Mouse (Mus musculus) heart, embryonic 15.5 days (tissue): ENCODE measurements at regions not wholly inside any gene's neighbourhood (a gene's known extent, or its start where the extent isn't known, plus 50 kb on each side); places are given as distances from the start of the nearest gene placed in this dataset.
A peak's percentile ranks its signal among the peaks of the same experiment; 100 is the strongest.

Source experiments
- ATAC-seq: fragments of 200-750 bp; cut with Nextera tagmentation; replicated peaks from 2 replicates; pipeline ENCODE4 v1.8.0; 2017; ENCODE audit warnings: low read depth, moderate TSS enrichment; ENCODE audit not compliant: insufficient number of reproducible peaks, insufficient read depth, low FRiP score
- H3K27ac ChIP-seq: fragments of 300-500 bp; sonication (generic); 2 replicates; pipeline ENCODE4 v1.5.1; 2015; ENCODE audit warnings: mild to moderate bottlenecking, inconsistent platforms
- H3K27me3 ChIP-seq: fragments of 300-500 bp; sonication (generic); 2 replicates; pipeline ENCODE4 v1.6.1; 2015; ENCODE audit warnings: inconsistent platforms
- H3K36me3 ChIP-seq: fragments of 300-500 bp; sonication (generic); 2 replicates; pipeline ENCODE4 v1.6.1; 2015; ENCODE audit warnings: mild to moderate bottlenecking, inconsistent platforms
- H3K4me1 ChIP-seq: fragments of 300-500 bp; sonication (generic); replicated peaks from 2 replicates; pipeline ENCODE4 v1.6.1; 2015; ENCODE audit warnings: inconsistent platforms
- H3K4me2 ChIP-seq: fragments of 300-500 bp; sonication (generic); 2 replicates; pipeline ENCODE4 v1.6.1; 2015; ENCODE audit warnings: inconsistent platforms, mild to moderate bottlenecking, moderate library complexity
- H3K4me3 ChIP-seq: fragments of 300-500 bp; sonication (generic); 2 replicates; pipeline ENCODE4 v1.5.1; 2015; ENCODE audit warnings: mild to moderate bottlenecking, inconsistent platforms
- H3K9ac ChIP-seq: fragments of 300-500 bp; sonication (generic); 2 replicates; pipeline ENCODE4 v1.6.1; 2015; ENCODE audit warnings: mild to moderate bottlenecking, inconsistent platforms
- H3K9me3 ChIP-seq: fragments of 300-500 bp; sonication (generic); replicated peaks from 2 replicates; pipeline ENCODE4 v1.6.1; 2016; ENCODE audit warnings: inconsistent platforms
- WGBS: fragments of 180-500 bp; shearing (Covaris S2); methylation state at CpG from one replicate; pipeline ENCODE4 v1.1.7; 2015; ENCODE audit warnings: mixed read lengths; 5-methylcytosine and 5-hydroxymethylcytosine counted together

DNA sequence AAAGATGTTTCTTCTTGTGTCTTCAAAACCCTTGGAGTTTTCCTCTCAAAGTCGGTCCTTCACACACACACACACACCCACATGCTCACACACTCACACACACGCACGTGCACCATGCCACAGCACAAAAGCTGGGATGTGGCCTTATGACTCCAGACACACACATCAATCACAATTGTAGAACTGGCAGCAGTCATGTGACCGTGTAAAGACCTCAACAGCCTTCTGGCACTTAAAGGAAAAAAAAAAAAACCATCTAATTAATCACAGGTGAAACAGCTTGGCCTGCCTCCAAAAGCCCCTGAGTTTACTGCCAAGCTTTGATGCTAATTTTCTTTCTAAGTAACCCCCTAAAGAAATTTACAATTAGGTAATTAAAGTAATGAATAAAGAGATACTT lies 147.1 kb downstream of the Gm45692 start:
- Histone ChIP-seq H3K9ac (no peak overlapping the region), H3K27ac (no peak overlapping the region), H3K27me3 (no peaks in the 10 kb centered on the region), H3K9me3 (no peaks in the 10 kb centered on the region), H3K4me2 (no peak overlapping the region), H3K36me3 (no peaks in the 10 kb centered on the region), H3K4me3 (no peak overlapping the region), H3K4me1 (no peaks in the 10 kb centered on the region)
- WGBS: 67% methylated on average over 4 of the region's 4 CpGs
- ATAC-seq: no peak

DNA sequence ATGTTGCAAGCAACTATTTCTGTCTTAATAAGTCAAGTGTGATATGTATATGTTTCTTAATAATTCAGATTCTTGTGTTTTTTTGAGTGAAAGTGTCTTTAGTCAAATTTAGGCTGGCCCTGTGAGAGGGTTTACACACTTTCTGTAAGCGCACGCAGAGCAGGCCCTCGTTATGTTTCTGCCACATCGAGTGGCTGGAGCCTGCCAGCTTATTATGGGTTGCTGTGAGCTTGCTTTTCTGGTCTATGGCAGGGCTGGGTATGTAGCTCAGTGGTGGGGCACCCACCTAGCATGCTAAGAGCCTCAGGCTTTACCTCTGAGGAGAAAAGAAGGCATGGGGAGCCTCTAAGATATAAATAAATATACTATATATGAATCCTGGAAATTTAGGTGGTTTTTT lies 148.2 kb downstream of the Gm45692 start:
- Histone ChIP-seq H3K9me3 (no peaks in the 10 kb centered on the region), H3K9ac (no peak overlapping the region), H3K4me3 (no peak overlapping the region), H3K27me3 (0 out of 2 replicates have a peak, but pooled peaks cover 2% of the 10 kb centered on the region), H3K4me1 (no peaks in the 10 kb centered on the region), H3K4me2 (no peak overlapping the region), H3K27ac (no peak overlapping the region), H3K36me3 (no peaks in the 10 kb centered on the region)
- no peak for ATAC-seq
- WGBS: 78% methylated on average over 4 of the region's 4 CpGs

DNA sequence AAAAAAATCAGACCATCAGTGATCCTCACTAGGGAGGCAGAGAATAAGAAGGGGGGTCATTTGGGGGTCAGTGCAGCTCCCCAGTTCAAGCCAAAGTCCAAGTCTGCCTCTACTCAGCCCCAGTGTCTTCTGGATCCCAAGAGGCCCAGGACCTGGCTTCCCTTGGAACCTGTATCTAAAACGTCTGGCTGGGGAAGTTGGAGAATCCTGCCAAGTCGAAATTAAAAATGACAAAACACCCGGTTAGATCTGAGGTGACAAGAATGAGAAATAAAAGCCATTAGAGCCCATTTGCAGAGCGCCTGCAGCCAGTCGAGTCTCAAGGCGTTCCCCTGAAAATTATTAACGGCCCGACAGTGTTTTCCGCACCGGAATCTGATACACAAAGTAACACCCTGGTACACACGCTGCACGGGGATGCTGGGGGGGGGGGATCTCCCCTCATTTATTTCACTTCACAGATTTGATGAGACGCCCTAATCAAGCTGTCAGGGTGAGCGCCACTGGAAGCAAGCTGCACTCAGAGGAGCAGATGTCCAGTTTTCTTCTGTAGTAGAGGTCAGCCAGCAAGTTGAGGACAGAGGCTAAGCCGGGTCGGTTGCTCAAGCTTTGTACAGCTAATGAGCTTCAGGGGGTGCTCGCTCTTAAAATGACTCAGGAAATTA lies 149.5 kb downstream of the Gm45692 start:
- WGBS: 65% methylated on average over 17 of the region's 17 CpGs
- Histone ChIP-seq H3K36me3 (no peaks in the 10 kb centered on the region), H3K4me1 (peaks cover 4% of the 10 kb centered on the region), H3K9me3 (no peaks in the 10 kb centered on the region), H3K4me2 (no peak overlapping the region), H3K27ac (no peak overlapping the region), H3K4me3 (no peak overlapping the region), H3K27me3 (0 out of 2 replicates have a peak, but pooled peaks cover 2% of the 10 kb centered on the region), H3K9ac (no peak overlapping the region)
- ATAC-seq: no peak

DNA sequence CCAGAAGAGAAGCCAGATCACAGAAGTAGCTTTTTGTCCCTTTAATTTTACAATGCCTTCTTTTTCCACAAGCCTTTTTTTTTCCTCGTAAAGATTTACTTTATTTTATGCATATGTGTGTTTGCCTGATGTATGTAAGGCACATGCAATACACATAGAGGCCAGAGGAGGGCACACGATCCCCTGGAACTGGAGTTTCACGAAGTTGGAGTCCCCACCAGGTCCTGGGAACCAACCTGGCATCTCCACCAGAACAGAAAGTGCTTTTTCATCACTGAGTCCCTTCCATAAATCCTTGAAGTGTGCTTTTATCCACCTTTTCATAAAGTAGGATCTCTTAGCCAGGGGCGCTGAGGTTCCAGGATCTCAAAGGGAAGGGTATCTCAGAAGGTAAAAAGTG lies 152.8 kb downstream of the Gm45692 start:
- Histone ChIP-seq H3K27me3 (peaks cover 25% of the 10 kb centered on the region), H3K4me2 (no peak overlapping the region), H3K4me3 (no peak overlapping the region), H3K4me1 (peaks cover 4% of the 10 kb centered on the region), H3K36me3 (no peaks in the 10 kb centered on the region), H3K27ac (no peak overlapping the region), H3K9ac (no peak overlapping the region), H3K9me3 (no peaks in the 10 kb centered on the region)
- no peak for ATAC-seq
- WGBS: 35% methylated on average over 4 of the region's 4 CpGs

DNA sequence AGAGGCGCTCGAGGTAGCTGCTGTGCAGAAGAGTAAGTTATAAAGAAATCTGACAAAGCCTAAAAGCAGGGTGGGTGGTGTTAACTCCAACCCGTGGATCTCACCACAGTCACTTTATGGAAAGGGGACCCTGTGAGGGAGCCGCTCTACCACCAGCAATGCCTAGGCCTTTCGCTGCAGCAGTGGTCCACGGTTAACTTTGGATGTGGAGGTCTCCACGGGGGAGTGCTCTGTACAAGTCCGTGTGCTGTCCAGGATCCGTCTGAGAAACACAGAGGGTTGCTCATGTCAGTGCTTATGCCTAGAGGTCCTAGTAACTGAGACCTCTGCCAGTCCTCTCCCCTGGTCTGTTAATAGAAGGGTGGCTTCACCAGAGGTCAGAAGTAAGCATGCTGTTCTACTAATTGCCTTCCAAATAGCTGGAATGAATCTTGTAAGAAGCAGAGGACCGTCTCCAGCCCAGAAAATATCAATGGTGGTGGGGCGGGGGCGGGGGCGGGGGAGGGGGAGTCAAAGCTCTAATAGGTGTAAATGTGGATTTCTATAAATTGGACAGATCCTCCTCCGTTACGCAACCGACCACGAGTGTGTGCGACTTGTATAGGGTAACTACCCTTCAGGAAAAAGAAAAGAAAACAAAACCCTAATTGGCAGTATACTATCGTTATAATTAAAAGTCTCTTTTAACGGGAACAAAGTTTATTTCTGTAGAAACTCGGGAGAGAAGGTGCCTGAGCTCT lies 153.5 kb downstream of the Gm45692 start:
- peaks cover 4% of the 10 kb centered on the region for H3K4me1 ChIP-seq
- WGBS: 33% methylated on average over 21 of the region's 21 CpGs
- peaks cover 25% of the 10 kb centered on the region for H3K27me3 ChIP-seq
- no peak overlapping the region for H3K27ac ChIP-seq
- H3K4me3 ChIP-seq: peak overlapping the region; percentile 20
- H3K9me3 ChIP-seq: no peaks in the 10 kb centered on the region
- H3K36me3 ChIP-seq: no peaks in the 10 kb centered on the region
- H3K9ac ChIP-seq: no peak overlapping the region
- no peak for ATAC-seq
- peak overlapping the region; percentile 49 for H3K4me2 ChIP-seq

DNA sequence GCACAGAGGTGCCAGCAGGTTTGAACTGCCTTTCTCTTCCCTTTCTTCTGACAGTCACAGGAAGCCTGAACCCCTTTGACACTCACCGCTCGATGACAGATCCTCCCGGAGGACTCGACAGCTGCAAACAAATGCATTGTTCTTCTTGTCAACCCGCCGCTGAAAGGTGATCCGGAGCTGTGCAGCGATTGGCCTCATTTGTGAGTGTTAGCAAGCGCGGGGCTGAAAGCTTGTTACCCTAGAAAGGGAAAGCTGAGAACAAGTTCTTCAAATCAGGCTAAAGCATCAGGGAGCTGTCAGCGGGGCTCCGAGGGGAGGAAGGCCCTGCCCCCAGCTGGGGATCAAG lies 154.1 kb downstream of the Gm45692 start:
- Histone ChIP-seq H3K9me3 (no peaks in the 10 kb centered on the region), H3K27me3 (peaks cover 25% of the 10 kb centered on the region), H3K27ac (no peak overlapping the region), H3K36me3 (no peaks in the 10 kb centered on the region), H3K4me2 (peak overlapping the region; percentile 49), H3K9ac (no peak overlapping the region), H3K4me1 (peaks cover 4% of the 10 kb centered on the region), H3K4me3 (peak overlapping the region; percentile 20)
- WGBS: under 1% methylated on average over 12 of the region's 12 CpGs
- ATAC-seq: no peak; the same call in 1 of the 2 replicates

DNA sequence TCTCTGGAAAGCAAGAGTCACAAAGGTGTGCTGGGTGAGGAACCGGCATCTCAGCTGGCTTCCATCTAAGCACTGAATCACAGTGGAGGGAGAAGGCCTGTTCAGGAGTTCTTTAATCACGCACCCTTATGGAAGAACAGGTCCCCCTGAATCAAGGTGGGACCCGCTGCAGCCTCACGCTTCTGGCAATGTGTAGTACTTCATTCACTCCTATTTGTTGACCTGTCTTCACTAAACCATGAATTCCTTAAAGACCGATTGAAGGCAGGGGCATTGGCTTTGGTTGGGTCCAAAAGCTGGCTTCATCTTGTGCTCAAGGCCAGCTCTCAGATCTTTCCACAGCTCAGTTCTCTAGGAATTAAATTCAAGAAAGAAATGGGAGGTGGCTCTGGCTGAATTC lies 154.5 kb downstream of the Gm45692 start:
- Histone ChIP-seq H3K9me3 (no peaks in the 10 kb centered on the region), H3K4me2 (peak overlapping the region; percentile 49), H3K36me3 (no peaks in the 10 kb centered on the region), H3K9ac (no peak overlapping the region), H3K4me1 (peaks cover 4% of the 10 kb centered on the region), H3K4me3 (peak overlapping the region; percentile 20), H3K27me3 (peaks cover 25% of the 10 kb centered on the region), H3K27ac (no peak overlapping the region)
- WGBS: 37% methylated on average over 5 of the region's 5 CpGs
- no peak for ATAC-seq

DNA sequence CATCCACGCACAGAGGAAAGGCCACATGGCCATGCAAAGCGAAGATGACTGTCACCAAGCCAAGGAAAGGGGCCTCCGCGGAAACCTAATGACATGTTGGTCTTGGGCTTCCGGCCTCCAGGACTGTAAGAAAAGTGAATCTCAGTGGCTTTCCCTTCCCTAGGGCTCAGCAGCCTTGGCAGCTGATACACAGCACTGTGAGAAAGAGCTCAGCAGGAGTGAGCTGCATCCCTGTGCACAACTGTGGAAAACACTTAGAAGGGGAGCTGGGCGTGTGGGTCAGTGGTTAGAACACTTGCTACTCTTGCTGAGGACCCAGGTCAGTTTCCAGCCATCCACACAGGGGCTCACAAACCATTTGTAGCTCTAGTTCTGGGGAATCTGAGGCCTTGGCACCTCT lies 155.1 kb downstream of the Gm45692 start:
- Histone ChIP-seq H3K36me3 (no peaks in the 10 kb centered on the region), H3K27me3 (peaks cover 25% of the 10 kb centered on the region), H3K9me3 (no peaks in the 10 kb centered on the region), H3K9ac (no peak overlapping the region), H3K4me2 (no peak overlapping the region), H3K4me3 (no peak overlapping the region), H3K27ac (no peak overlapping the region), H3K4me1 (peaks cover 4% of the 10 kb centered on the region)
- WGBS: 86% methylated on average over 6 of the region's 6 CpGs
- ATAC-seq: no peak

DNA sequence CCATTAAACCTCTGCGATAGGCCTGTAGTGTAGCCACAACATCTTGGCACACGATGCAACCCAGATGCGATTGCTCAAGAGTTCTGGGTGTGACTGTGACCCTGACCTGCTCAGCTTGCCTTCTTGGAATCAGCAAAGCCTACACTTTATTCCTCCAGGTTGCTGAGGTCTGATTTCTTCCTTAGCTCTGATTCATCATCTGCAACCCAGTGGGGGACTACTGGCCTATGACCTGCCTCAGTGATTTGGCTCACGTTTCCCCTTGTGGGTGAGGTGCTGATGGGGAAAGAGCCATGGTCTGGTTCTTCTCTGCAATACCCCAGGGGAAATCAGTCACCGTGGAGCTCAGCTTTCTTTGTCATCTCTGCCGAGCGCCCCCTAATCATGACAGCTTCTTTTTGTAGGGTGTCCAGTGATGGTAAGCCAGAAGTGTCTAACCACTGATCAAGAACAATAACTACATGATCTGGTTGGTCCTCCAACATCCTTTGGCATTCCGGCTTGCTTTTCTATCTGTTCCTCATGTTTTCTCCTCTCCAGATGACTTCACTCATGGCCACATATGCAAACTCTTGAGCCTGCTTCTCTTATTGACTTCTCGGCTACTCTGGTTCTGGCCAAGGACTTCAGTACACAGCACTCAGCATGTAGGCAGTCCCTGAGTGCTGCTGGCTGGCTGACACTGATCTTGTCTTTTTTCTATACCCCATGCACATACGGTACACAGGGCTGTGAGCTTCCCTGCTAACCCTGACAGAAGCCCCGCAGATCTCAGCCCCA lies 163.0 kb downstream of the Gm45692 start:
- H3K4me1 ChIP-seq: no peaks in the 10 kb centered on the region
- no peak overlapping the region for H3K4me2 ChIP-seq
- no peak for ATAC-seq
- H3K36me3 ChIP-seq: no peaks in the 10 kb centered on the region
- no peaks in the 10 kb centered on the region for H3K27me3 ChIP-seq
- H3K9me3 ChIP-seq: no peaks in the 10 kb centered on the region
- no peak overlapping the region for H3K9ac ChIP-seq
- H3K27ac ChIP-seq: no peak overlapping the region
- WGBS: 67% methylated on average over 11 of the region's 11 CpGs
- no peak overlapping the region for H3K4me3 ChIP-seq

DNA sequence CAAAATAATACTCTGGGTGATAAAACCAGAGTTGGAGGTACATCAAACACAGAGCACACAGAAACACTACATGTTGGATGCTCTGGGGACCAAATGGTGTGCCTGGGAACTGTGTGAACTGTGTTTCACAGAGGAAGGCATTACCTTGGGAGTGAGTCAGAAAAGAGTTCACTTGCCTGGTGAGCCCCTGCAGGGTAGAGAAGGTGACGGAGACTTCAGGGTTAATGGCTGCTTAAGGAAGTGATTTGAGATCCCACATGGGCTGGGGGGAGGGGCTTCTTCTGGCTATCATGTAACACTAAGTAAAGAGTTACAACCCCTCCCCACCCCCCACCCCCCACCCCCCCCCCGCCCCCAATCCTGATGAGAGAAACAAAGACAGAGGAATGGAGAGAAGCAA lies 164.6 kb downstream of the Gm45692 start:
- H3K27me3 ChIP-seq: no peaks in the 10 kb centered on the region
- H3K4me1 ChIP-seq: no peaks in the 10 kb centered on the region
- no peak overlapping the region for H3K27ac ChIP-seq
- H3K36me3 ChIP-seq: no peaks in the 10 kb centered on the region
- ATAC-seq: no peak
- H3K4me3 ChIP-seq: no peak overlapping the region
- H3K4me2 ChIP-seq: no peak overlapping the region
- no peak overlapping the region for H3K9ac ChIP-seq
- H3K9me3 ChIP-seq: no peaks in the 10 kb centered on the region
- WGBS: 63% methylated on average over 2 of the region's 2 CpGs

DNA sequence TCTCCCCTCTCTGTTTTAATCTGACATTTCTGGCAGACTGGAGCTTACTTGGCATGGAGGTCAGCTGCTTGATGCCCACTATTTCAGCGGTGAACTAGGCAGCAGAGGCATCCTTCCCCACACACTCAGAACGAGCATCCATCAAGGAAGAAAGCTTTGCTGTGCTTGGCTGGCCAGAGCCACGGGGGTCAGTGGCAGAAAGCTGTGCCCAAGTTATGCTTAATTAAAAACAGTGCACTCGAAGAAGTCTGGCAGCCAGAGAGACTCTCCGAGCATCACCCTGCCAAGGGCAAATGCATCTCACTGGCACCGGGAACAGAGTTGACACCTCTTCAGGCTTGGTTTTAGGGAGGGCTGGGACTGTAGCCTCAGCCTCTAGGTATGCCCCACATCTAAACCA lies 168.3 kb downstream of the Gm45692 start:
- Histone ChIP-seq H3K9me3 (no peaks in the 10 kb centered on the region), H3K27me3 (no peaks in the 10 kb centered on the region), H3K4me1 (no peaks in the 10 kb centered on the region), H3K9ac (no peak overlapping the region), H3K4me3 (no peak overlapping the region), H3K27ac (no peak overlapping the region), H3K4me2 (no peak overlapping the region), H3K36me3 (no peaks in the 10 kb centered on the region)
- 50% methylated on average over 6 of the region's 6 CpGs for WGBS
- ATAC-seq: no peak
